Mouse (Mus musculus) mouse embryonic stem cell (cell line): ENCODE results near the gene Kcnk16.

Source experiments
- in situ Hi-C, 2 experiments: fragments of 300-500 bp; cut with MboI; formaldehyde crosslinking; loops; 1 replicate in 1 of 2; 3 replicates in 1 of 2; pipeline ENCODE4 v1.14.3; 2019 to 2020; ENCODE audit warnings: low sequenced_read_pairs in 2 of 2, low pct_unique_long_range_greater_than_20kb in 1 of 2, mixed read lengths in 1 of 2; ENCODE audit not compliant: unreplicated experiment in 1 of 2

Gene Kcnk16

GRCm38 (mm10) chr14:20211754-20212601 is 57.0 kb downstream of the Kcnk16 start:
- in situ Hi-C loops = no loop called here
